Mouse (Mus musculus) urinary bladder, postnatal 4 days (tissue): ENCODE measurements at regions not wholly inside any gene's neighbourhood (a gene's known extent, or its start where the extent isn't known, plus 50 kb on each side); places are given as distances from the start of the nearest gene placed in this dataset.
A peak's percentile ranks its signal among the peaks of the same experiment; 100 is the strongest.

Experiments
- DNase-seq, 2 experiments: peaks; one replicate each; pipeline ENCODE4 v3.0.0; 2021 to 2022; ENCODE audit warnings: low spot score in 2 of 2

DNA sequence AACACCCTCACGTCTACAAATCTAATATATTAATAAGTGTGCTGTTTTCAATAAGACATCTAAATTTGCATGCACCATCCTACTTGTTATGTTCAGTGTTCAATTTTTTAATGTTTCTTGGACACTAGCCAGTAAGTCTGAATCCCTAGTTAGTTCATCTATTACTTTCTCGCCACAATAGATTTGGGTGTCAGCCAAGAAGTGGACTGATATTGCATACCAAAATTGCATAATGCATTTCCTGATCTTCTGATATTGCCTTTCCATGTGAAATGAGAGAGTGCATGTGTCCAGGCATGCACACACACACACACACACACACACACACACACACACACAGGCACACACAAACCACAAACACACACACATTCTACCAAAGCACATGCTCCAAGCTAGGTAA is 874.9 kb downstream of the 5730522E02Rik start:
- no peak for DNase-seq

DNA sequence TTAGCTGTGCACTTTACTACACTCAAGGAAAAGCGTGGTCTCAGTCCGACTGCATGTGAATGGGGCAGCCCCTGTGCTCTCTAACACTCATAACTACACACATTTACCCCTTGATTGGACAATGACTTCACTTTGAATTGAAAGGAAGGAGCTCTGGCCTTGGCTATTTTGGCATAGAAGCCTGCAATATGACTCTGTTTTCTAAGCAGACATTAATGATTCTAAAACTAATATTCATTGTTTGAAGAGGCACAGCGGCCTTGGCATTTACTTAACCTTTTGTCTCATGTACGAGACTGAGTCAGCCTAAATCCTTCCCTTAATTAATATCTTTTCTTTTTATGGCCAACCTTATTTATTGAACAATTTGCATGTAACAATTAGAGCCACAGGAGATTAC is 879.9 kb downstream of the 5730522E02Rik start:
- DNase-seq, result no peak

DNA sequence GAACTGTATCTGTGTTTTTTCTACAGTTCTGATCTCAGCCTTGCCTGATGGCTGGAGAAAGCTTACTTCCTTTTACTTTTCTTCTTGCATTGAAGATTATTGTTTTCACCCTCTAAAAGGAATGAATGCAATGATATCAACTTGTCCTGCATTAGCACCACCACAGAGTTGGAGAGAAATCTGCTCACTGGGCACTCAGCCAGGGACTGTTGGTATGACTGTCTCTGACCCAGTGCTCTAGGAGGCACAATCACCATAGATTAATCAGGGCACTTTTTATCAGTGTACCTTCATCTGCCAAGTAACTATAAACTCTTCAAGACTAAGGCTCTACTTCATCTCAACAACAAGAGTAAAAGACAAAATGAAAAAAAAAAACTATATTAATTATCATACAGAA is 888.1 kb downstream of the 5730522E02Rik start:
- no peak for DNase-seq

DNA sequence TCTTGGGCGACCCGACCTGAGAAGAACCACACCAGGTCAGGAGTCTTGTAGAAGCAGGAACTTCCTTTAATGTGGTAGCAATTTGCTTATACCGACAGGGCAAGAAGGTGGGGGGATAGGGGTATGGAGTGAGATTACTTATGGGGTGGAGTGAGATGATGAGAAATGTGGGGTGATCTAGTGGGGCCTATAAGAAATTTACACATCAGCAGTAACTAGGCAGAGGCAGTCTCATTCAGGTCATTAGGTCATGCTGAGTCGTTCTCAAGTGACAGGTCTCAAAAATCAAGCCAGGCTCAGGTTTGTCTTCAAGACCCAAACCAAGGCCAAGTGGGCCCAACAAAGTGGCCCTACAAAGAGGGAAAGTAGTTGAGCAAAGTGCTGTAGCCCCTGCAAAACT is 889.1 kb downstream of the 5730522E02Rik start:
- no peak for DNase-seq

DNA sequence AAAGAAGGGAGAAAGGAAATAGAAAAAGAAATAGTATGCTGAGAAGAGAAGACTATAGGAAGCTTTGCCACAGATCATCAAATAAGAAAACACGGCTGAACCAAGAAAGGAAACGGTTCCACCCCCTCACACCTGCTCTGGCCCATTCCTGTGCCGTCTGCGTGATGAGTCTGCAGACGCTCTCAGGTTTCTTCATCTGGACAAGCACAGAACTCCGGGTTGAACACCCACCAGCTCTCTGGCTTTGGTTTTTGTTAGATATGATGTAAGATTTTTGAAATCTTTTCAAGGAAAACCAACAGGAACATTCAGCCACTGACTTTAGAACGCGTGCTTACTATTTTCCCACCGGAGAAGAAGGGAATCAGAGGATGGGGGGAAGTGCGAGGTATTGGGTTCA is 895.9 kb downstream of the 5730522E02Rik start:
- DNase-seq, result no peak

DNA sequence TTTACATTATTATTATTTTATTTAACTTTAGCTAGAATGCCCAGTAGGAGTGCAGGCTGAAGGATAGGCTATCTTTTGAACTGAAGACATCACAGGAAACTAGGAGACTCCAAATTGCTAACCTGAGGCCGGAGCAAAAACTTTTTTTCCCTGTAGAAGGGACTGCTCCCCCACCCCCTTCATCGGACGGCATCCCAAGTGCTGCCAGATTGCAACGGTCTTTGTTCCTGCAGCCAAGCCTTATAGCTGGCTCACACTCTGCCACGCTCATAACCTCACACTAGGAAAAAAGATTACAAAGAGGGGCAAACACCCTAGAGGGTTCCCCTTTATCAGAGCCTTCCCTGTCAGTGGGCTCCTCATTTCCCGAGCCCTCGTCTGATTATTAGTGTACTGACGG is 896.7 kb downstream of the 5730522E02Rik start:
- DNase-seq, result no peak

DNA sequence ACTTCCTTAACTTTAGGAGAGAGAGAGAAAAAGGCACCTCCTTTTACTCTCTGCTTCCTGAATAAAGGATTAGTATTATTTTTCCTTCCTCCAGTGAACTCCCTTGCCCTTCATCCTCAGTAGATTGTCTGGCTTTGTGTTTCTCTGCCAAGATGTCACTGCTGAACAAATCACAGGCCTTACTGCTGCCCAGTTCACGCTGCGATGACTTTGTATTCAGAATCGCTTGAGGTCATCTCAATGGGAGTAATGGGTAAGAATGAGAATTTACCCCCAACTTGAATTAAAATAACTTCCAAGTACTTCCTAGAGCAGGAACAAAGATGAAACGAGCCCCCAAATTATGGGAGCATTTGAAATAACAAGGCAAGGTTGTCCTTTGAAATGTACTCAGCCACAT is 897.3 kb downstream of the 5730522E02Rik start:
- no peak for DNase-seq

DNA sequence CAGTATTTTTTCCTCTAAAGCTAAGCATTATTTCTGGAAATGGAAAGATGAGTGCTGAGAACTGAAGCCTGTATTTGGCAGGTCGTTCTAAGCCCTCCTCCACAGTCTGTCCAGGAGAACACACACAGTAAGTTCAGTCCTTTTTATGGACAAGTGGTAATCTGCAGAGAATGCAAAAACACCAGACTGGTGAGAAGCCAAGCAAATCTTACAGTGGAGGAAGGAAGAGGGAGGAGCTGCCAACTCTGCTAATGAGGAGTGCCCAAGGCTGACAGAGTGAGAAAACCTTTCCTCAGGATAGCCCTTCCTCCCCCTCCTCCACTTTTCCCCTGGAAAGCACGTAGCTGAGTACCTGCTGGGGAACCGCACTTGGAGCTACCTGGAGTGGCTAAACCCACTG is 899.8 kb downstream of the 5730522E02Rik start:
- no peak for DNase-seq

DNA sequence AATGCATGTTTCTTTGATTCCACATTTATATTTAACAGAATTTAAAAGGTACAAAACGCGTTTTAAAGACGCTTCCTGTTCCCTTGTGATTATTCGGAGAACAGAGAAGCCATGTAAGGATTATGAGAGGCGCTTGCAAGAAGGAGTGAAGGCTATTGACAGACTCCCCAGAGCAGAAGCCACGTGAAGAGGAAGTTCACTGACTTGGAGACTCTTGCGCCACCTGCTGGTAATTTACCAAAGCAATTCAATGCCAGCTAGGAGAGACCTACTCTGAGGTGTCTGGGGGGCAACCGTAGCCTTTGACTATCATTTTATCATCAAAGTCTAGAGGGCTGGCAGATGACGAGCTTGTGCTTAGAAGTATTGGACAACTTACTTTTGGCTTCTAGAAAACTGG is 909.4 kb downstream of the 5730522E02Rik start:
- DNase-seq, result peak; percentile 21 to 69

DNA sequence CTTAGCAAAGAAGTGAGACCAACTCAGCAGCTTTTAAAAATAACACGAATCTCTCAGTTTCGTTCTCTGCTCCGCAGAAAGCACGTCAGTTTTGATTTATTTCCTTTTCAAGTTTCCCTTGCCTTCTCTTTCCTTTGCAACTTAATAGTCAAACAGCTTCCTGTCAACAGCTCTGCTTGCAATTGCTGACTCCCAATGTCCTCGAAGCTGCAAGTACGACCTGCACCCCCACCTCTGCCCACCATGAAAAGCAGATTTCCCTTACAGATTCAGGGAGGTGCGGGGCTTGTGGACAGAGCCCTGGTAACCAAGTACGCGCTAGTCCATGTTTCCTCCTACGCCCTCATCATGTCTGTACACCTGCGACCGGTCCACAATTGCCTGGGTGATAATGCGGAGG is 922.2 kb downstream of the 5730522E02Rik start:
- no peak for DNase-seq

DNA sequence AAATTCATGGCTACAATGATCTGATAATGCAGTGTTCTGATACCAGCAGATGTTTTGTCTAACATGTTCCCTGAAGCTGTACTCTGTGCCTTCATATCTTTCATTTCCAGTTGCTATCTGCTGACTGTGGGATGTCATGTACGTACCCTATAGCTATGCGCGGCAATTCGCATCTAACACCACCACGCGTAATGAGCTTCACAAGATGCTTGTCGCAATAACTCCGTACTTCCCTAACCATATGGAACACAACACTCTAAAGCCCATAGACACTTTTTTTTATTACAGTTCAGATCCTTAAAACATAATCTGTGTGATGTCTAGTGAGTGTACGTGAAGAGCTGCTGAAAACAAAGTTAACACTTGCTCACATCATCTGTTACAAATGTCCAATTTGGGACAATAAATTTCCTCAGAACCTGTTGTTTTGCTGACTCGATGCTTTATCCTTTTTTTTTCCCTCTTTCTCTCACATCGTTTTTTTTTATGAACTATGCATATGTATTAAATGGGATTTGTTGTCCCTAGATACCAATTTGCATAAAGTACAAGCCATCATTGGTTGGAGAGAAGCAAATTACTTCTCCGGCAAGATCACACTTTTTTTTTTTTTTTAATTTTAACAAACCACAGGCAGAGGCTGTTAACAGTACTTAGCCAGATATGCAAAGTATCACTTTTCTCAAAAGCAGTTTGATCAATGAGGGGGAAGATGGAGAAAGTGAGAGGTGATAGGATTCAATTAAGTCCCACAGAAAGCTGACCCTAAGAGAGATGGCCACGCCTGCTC is 922.9 kb downstream of the 5730522E02Rik start:
- DNase-seq, result no peak

DNA sequence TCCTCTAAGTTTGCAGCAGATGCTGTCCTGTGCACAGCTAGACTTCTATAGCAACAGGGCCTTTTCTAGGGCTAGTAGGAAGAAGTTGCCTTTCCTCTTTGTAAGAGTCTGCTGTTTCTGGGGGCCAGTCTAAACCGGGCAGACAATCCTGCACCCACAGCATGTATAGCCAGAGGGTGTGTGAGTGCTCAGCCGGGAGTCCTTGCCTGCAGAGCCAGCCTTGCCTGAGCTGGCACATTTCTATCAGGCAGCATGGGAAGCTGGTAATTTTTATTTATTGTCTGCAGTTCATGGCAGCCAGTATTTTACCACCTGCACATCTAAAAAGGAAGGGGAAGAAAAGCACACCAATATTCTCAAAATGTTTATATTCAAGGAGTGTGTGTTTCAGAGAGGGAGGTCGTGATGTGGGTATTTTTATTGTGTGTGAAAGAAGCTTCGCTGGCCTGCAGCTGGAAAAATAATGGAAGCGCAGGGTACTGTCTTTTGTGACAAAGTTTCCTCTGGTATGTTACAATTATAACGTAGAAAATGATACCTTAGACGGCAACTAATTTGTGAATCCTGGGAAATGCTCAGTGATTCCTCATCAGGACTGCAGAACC is 940.5 kb downstream of the 5730522E02Rik start:
- DNase-seq, result no peak

DNA sequence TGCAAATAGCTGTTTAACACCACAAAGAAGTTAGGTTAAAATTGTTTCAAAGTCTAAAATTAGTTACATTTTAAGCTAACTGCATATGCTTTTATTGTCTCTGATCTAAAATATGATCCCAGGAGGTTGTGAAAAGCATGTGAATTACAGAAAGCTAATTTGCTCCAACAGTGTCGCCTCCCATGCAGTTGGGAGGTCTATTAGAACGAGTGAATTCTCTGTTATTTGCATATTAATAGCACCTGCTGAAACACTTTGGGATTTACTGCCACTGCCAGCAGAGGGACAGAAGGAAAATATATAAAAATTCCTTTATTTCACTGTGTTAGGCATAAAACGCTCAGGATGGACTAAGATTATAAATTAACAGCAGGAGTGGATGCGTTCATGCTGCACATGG is 947.7 kb downstream of the 5730522E02Rik start:
- DNase-seq, result no peak

DNA sequence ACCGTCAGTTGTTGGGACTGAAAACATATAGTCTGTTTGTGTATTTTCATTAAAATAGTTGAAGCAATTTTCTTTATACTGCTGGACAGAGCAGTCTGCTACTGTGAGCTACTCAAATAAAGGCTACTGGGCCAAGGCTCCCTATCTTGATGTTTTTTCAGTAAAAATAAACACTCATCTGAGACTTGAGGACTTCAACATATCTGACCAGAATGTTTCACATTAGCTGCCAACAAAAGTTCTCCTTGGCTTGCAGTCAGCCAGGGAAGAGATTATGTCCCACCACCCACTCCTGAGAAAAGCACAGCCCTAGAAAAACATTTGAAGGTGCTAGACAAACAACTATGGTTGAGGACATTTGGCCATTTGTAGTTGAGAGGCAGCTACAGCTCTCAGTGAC is 950.9 kb downstream of the 5730522E02Rik start:
- no peak for DNase-seq

DNA sequence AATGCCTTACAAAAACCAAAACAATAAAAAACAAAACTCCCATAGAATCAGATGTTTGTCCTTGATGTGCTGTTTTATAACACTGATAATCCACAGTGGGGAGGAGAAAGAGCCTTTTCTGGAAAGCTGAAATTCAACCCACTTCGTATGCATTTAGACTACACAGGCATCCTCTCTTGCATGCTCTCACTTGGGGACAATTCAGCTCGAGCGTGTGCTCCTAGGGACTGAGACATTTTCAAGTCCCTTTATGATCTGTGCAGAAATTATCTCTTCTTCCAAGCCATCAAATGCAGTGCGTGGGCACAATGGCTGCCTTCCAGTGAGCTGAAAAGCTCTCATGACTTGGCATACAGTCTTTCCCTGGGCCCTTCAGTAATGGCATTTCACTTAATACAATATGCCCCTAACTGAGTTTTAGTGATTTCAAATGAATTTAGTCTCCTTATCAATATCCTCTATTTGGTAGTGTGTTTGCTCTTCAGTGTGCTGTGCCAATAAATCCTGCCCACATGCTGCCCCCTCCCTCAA is 977.1 kb downstream of the 5730522E02Rik start:
- DNase-seq, result no peak
